Mouse (Mus musculus) heart, postnatal 25 days (tissue): ENCODE results near the gene Odf3l1. TPM values are rescaled to one million over a fixed set of nuclear protein-coding genes. Genes with fewer than 3 reads are reported as not detected.
A peak's percentile ranks its signal among the peaks of the same experiment; 100 is the strongest.
"Not testable (repeated sequence)": the region's sequence is repeated elsewhere in the genome, so short reads cannot be mapped to it uniquely, and the experiment has no call there.

Experiments used
- DNase-seq: peaks from one replicate; pipeline ENCODE4 v3.0.0; 2022; ENCODE audit warnings: low spot score
- intact Hi-C: fragments of 180-260 bp; cut with DNase I; formaldehyde crosslinking; loops from one replicate; pipeline ENCODE4 v1.15.1; 2025
- total RNA-seq, 2 experiments: library from RNA; stranded (reverse); gene quantifications; 2 replicates each; pipeline ENCODE4 v1.2.3; 2021

Gene Odf3l1
- total RNA-seq, result not detected

- intact Hi-C loops, result loop anchor here (2.0 kb wide), 1 partner anchor 25 kb away; no protein-coding TSS in a partner anchor
- no peak for DNase-seq
Measured at GRCm38 (mm10) chr9:56864216-56864729, at the start of gene Odf3l1. TSS of gene Odf3l1 (minus strand) at chr9:56864679.

- intact Hi-C loops, result no loop called here
Measured at GRCm38 (mm10) chr9:56913991-56914390, 49.5 kb upstream of the Odf3l1 start.

GRCm38 (mm10) chr9:56911017-56911416 is 46.5 kb upstream of the Odf3l1 start:
- intact Hi-C loops, result no loop called here
- DNase-seq, result no peak

More at GRCm38 (mm10) chr9:56913991-56914390, 49.5 kb upstream of the Odf3l1 start:
- no peak for DNase-seq

- DNase-seq, intact Hi-C loops: not testable (repeated sequence)
Measured at GRCm38 (mm10) chr9:56909991-56910390, 45.5 kb upstream of the Odf3l1 start.

GRCm38 (mm10) chr9:56907549-56907948 is 43.1 kb upstream of the Odf3l1 start:
- no peak for DNase-seq
- intact Hi-C loops, result no loop called here

GRCm38 (mm10) chr9:56903662-56904061 is 39.2 kb upstream of the Odf3l1 start:
- no peak for DNase-seq
- intact Hi-C loops, result no loop called here

GRCm38 (mm10) chr9:56901187-56901586 is 36.7 kb upstream of the Odf3l1 start:
- intact Hi-C loops, result no loop called here
- DNase-seq, result no peak

GRCm38 (mm10) chr9:56900571-56900970 is 36.1 kb upstream of the Odf3l1 start:
- intact Hi-C loops, result no loop called here
- DNase-seq, result no peak

GRCm38 (mm10) chr9:56900060-56900459 is 35.6 kb upstream of the Odf3l1 start:
- intact Hi-C loops, result no loop called here
- no peak for DNase-seq

- no peak for DNase-seq
- intact Hi-C loops, result no loop called here
Measured at GRCm38 (mm10) chr9:56899409-56899808, 34.9 kb upstream of the Odf3l1 start.

- no peak for DNase-seq
- intact Hi-C loops, result no loop called here
Measured at GRCm38 (mm10) chr9:56896779-56897178, 32.3 kb upstream of the Odf3l1 start.

- no peak for DNase-seq
Measured at GRCm38 (mm10) chr9:56894006-56894405, 29.5 kb upstream of the Odf3l1 start.

GRCm38 (mm10) chr9:56893313-56893712 is 28.8 kb upstream of the Odf3l1 start:
- intact Hi-C loops, result loop anchor here (2.0 to 5.0 kb wide), 4 partner anchors 139 to 329 kb away; partner anchors contain the start of gene Man2c1

More at GRCm38 (mm10) chr9:56894006-56894405, 29.5 kb upstream of the Odf3l1 start:
- intact Hi-C loops, result loop anchor here (2.0 to 5.0 kb wide), 4 partner anchors 31 to 328 kb away; no protein-coding TSS in a partner anchor

GRCm38 (mm10) chr9:56892111-56892510 is 27.6 kb upstream of the Odf3l1 start:
- intact Hi-C loops, result loop anchor here (2.0 to 5.0 kb wide), 4 partner anchors 140 to 330 kb away; partner anchors contain the start of gene Man2c1
- DNase-seq, result no peak

More at GRCm38 (mm10) chr9:56893313-56893712, 28.8 kb upstream of the Odf3l1 start:
- no peak for DNase-seq

- DNase-seq, result peak; percentile 42
- intact Hi-C loops, result loop anchor here (2.0 to 5.0 kb wide), 5 partner anchors 59 to 331 kb away; partner anchors contain the start of genes Man2c1 and Snupn
Measured at GRCm38 (mm10) chr9:56891517-56892011, 27.1 kb upstream of the Odf3l1 start.

- no peak for DNase-seq
Measured at GRCm38 (mm10) chr9:56890522-56891250, 26.2 kb upstream of the Odf3l1 start.

GRCm38 (mm10) chr9:56889817-56890216 is 25.3 kb upstream of the Odf3l1 start:
- no peak for DNase-seq
- intact Hi-C loops, result loop anchor here (1.0 to 5.0 kb wide), 7 partner anchors 25 to 332 kb away; partner anchors contain the start of genes Cspg4, Odf3l1 and Snupn

More at GRCm38 (mm10) chr9:56890522-56891250, 26.2 kb upstream of the Odf3l1 start:
- intact Hi-C loops, result loop anchor here (2.0 to 5.0 kb wide), 4 partner anchors 60 to 332 kb away; partner anchors contain the start of gene Snupn

GRCm38 (mm10) chr9:56887581-56887980 is 23.1 kb upstream of the Odf3l1 start:
- intact Hi-C loops, result no loop called here
- DNase-seq, result no peak

GRCm38 (mm10) chr9:56886601-56887000 is 22.1 kb upstream of the Odf3l1 start:
- DNase-seq, result no peak
- intact Hi-C loops, result no loop called here

GRCm38 (mm10) chr9:56886113-56886512 is 21.6 kb upstream of the Odf3l1 start:
- intact Hi-C loops, result no loop called here
- DNase-seq, result no peak

- intact Hi-C loops, result no loop called here
Measured at GRCm38 (mm10) chr9:56884328-56884727, 19.8 kb upstream of the Odf3l1 start.

More at GRCm38 (mm10) chr9:56884328-56884727, 19.8 kb upstream of the Odf3l1 start:
- no peak for DNase-seq
